Mouse (Mus musculus): ENCODE measurements at regions not wholly inside any gene's neighbourhood (a gene's known extent, or its start where the extent isn't known, plus 50 kb on each side); places are given as distances from the start of the nearest gene placed in this dataset.
A peak's percentile ranks its signal among the peaks of the same experiment; 100 is the strongest.
"Not testable (repeated sequence)": the region's sequence is repeated elsewhere in the genome, so short reads cannot be mapped to it uniquely, and the experiment has no call there.

DNA sequence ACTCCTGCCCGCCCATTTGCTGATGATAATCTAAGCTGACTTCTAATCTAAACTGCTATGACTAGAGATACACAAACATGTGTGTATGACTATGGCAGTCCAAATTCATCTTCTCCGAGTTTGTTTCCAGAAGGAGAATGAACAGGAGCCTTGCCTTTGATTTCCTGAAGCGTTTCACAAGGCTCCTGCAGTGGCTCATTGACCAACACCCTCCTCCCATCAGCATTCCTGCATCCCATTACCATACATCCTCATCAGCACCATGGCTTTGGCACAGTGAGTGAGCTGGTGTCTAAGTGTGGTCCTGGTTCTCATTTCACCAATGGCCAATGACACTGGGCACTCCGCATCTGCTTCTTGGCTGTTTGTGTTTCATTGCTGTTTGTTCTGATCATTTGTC is 548.6 kb upstream of the Olfr1507 start:
- not testable (repeated sequence) for H3K4me1 ChIP-seq (replicated peaks; ENCODE audit: control insufficient read depth, insufficient read depth, low read length); DNase-seq (ENCODE audit: low spot score); H3K27ac ChIP-seq (ENCODE audit: low read depth, low read length); ATAC-seq (replicated peaks; ENCODE audit: low FRiP score); H3K4me2 ChIP-seq; H3K9me3 ChIP-seq (ENCODE audit: control insufficient read depth, low read length); H3K36me3 ChIP-seq (ENCODE audit: control insufficient read depth, insufficient read depth, low read length); H3K9ac ChIP-seq (ENCODE audit: low read depth, low read length); H3K4me3 ChIP-seq (ENCODE audit: low read depth, low read length); H3K27me3 ChIP-seq (replicated peaks; ENCODE audit: control insufficient read depth, insufficient read depth, low read length)
- 76% methylated on average over 4 of the region's 4 CpGs for WGBS

DNA sequence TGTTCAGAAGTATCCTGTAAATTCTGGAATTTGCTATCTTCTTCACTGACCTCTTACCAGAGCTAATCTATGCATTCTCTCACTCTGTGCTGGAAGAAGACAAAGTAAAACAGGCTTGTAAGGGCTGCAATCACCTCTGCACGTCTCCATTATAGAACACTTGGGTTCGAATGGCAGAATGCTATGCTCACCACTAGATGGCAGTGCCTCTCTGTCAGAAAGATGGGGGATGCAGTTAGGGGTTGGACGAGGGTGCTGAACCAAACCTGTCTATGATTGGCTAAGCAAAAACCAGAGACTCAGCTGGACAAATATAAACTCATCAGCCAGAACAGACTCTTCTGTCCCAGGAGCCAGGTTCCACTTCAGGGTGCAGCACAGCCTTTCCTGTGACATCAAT is 546.5 kb upstream of the Olfr1507 start:
- H3K9me3 ChIP-seq (ENCODE audit: control insufficient read depth, low read length); H3K4me3 ChIP-seq (ENCODE audit: low read depth, low read length); H3K27ac ChIP-seq (ENCODE audit: low read depth, low read length); H3K9ac ChIP-seq (ENCODE audit: low read depth, low read length); H3K27me3 ChIP-seq (replicated peaks; ENCODE audit: control insufficient read depth, insufficient read depth, low read length); H3K36me3 ChIP-seq (ENCODE audit: control insufficient read depth, insufficient read depth, low read length); DNase-seq (ENCODE audit: low spot score); H3K4me1 ChIP-seq (replicated peaks; ENCODE audit: control insufficient read depth, insufficient read depth, low read length); H3K4me2 ChIP-seq: not testable (repeated sequence)
- peak; percentile 57; the same call in 1 of the 2 replicates for ATAC-seq (replicated peaks; ENCODE audit: low FRiP score)
- 20% methylated on average over 3 of the region's 3 CpGs for WGBS

GRCm38 (mm10) chr14:53039475-53039874 is 543.9 kb upstream of the Olfr1507 start:
- not testable (repeated sequence) for H3K4me2 ChIP-seq; DNase-seq (ENCODE audit: low spot score); ATAC-seq (replicated peaks; ENCODE audit: low FRiP score); H3K36me3 ChIP-seq (ENCODE audit: control insufficient read depth, insufficient read depth, low read length); H3K9me3 ChIP-seq (ENCODE audit: control insufficient read depth, low read length); H3K9ac ChIP-seq (ENCODE audit: low read depth, low read length); H3K4me1 ChIP-seq (replicated peaks; ENCODE audit: control insufficient read depth, insufficient read depth, low read length); H3K4me3 ChIP-seq (ENCODE audit: low read depth, low read length); H3K27me3 ChIP-seq (replicated peaks; ENCODE audit: control insufficient read depth, insufficient read depth, low read length); H3K27ac ChIP-seq (ENCODE audit: low read depth, low read length)
- 69% methylated on average over 4 of the region's 4 CpGs for WGBS

- not testable (repeated sequence) for H3K4me2 ChIP-seq; H3K36me3 ChIP-seq (ENCODE audit: control insufficient read depth, insufficient read depth, low read length); H3K9me3 ChIP-seq (ENCODE audit: control insufficient read depth, low read length); H3K9ac ChIP-seq (ENCODE audit: low read depth, low read length); H3K4me3 ChIP-seq (ENCODE audit: low read depth, low read length); H3K4me1 ChIP-seq (replicated peaks; ENCODE audit: control insufficient read depth, insufficient read depth, low read length); H3K27me3 ChIP-seq (replicated peaks; ENCODE audit: control insufficient read depth, insufficient read depth, low read length); H3K27ac ChIP-seq (ENCODE audit: low read depth, low read length); DNase-seq (ENCODE audit: low spot score)
- no CpG with 5 or more reads among the region's 4 CpGs for WGBS
- ATAC-seq (replicated peaks; ENCODE audit: low FRiP score), result peak; percentile 46; the same call in 1 of the 2 replicates
Observed at GRCm38 (mm10) chr14:53034940-53035339, 539.4 kb upstream of the Olfr1507 start.

- peak; percentile 85 for ATAC-seq (replicated peaks; ENCODE audit: low FRiP score)
- 17% methylated on average over 1 of the region's 6 CpGs for WGBS
- not testable (repeated sequence) for H3K4me3 ChIP-seq (ENCODE audit: low read depth, low read length); H3K9ac ChIP-seq (ENCODE audit: low read depth, low read length); DNase-seq (ENCODE audit: low spot score); H3K9me3 ChIP-seq (ENCODE audit: control insufficient read depth, low read length); H3K36me3 ChIP-seq (ENCODE audit: control insufficient read depth, insufficient read depth, low read length); H3K27me3 ChIP-seq (replicated peaks; ENCODE audit: control insufficient read depth, insufficient read depth, low read length); H3K4me1 ChIP-seq (replicated peaks; ENCODE audit: control insufficient read depth, insufficient read depth, low read length); H3K27ac ChIP-seq (ENCODE audit: low read depth, low read length); H3K4me2 ChIP-seq
Observed at GRCm38 (mm10) chr14:53033221-53033620, 537.7 kb upstream of the Olfr1507 start.

DNA sequence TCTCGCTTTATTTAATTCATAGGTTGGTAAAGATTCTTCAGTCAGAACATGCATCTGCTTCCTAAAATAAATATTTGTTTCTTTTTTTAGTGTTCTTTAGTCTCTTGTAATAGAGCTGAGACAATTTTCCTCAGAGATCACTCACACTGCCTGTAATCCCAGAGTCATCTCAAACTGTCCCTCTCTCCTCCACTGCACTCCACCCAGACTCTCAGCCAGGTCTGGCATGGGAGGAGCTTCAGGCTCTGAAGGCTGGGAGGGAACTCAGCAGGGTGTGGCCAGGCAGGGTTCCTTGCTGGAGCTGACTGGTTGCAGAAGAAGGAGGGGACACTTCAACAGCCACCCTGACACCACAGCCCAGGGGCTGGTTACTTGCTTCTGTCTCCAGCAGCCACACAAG is 536.9 kb upstream of the Olfr1507 start:
- DNase-seq (ENCODE audit: low spot score); H3K27me3 ChIP-seq (replicated peaks; ENCODE audit: control insufficient read depth, insufficient read depth, low read length); H3K27ac ChIP-seq (ENCODE audit: low read depth, low read length); H3K4me2 ChIP-seq; H3K9me3 ChIP-seq (ENCODE audit: control insufficient read depth, low read length); H3K36me3 ChIP-seq (ENCODE audit: control insufficient read depth, insufficient read depth, low read length); H3K4me3 ChIP-seq (ENCODE audit: low read depth, low read length); H3K9ac ChIP-seq (ENCODE audit: low read depth, low read length); H3K4me1 ChIP-seq (replicated peaks; ENCODE audit: control insufficient read depth, insufficient read depth, low read length): not testable (repeated sequence)
- WGBS, result no CpG with 5 or more reads among the region's 1 CpGs
- peak; percentile 72 for ATAC-seq (replicated peaks; ENCODE audit: low FRiP score)

- not testable (repeated sequence) for H3K27ac ChIP-seq (ENCODE audit: low read depth, low read length); H3K4me1 ChIP-seq (replicated peaks; ENCODE audit: control insufficient read depth, insufficient read depth, low read length); H3K4me3 ChIP-seq (ENCODE audit: low read depth, low read length); H3K9ac ChIP-seq (ENCODE audit: low read depth, low read length); H3K4me2 ChIP-seq; DNase-seq (ENCODE audit: low spot score); H3K9me3 ChIP-seq (ENCODE audit: control insufficient read depth, low read length); ATAC-seq (replicated peaks; ENCODE audit: low FRiP score); H3K27me3 ChIP-seq (replicated peaks; ENCODE audit: control insufficient read depth, insufficient read depth, low read length); H3K36me3 ChIP-seq (ENCODE audit: control insufficient read depth, insufficient read depth, low read length)
- WGBS, result no CpG with 5 or more reads among the region's 4 CpGs
Observed at GRCm38 (mm10) chr14:53030227-53030626, 534.7 kb upstream of the Olfr1507 start.

DNA sequence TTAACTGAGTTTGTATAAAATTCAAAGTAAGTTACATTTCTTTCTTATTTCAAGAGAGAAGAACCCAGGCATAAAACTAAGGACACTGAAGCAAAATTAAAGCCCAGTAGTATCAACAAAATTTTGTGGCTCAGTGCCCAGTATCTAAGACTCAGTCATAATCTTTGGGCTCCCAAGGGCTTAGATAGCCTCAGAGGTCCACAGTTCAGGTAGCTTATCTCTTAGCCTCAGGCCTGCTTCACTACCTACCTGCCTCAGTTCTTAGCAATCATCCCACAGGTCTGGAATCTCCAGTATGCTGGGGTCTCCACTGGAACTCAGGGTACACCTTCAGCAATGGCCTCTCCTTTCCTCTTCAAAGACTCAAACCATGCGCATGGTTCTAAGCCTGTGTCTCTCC is 531.4 kb upstream of the Olfr1507 start:
- not testable (repeated sequence) for H3K27ac ChIP-seq (ENCODE audit: low read depth, low read length); H3K4me3 ChIP-seq (ENCODE audit: low read depth, low read length); H3K9me3 ChIP-seq (ENCODE audit: control insufficient read depth, low read length); H3K4me1 ChIP-seq (replicated peaks; ENCODE audit: control insufficient read depth, insufficient read depth, low read length); H3K27me3 ChIP-seq (replicated peaks; ENCODE audit: control insufficient read depth, insufficient read depth, low read length); ATAC-seq (replicated peaks; ENCODE audit: low FRiP score); H3K36me3 ChIP-seq (ENCODE audit: control insufficient read depth, insufficient read depth, low read length); H3K4me2 ChIP-seq; DNase-seq (ENCODE audit: low spot score); H3K9ac ChIP-seq (ENCODE audit: low read depth, low read length)
- WGBS, result no CpG with 5 or more reads among the region's 1 CpGs

- not testable (repeated sequence) for H3K9ac ChIP-seq (ENCODE audit: low read depth, low read length); H3K36me3 ChIP-seq (ENCODE audit: control insufficient read depth, insufficient read depth, low read length); H3K27me3 ChIP-seq (replicated peaks; ENCODE audit: control insufficient read depth, insufficient read depth, low read length); H3K4me2 ChIP-seq; H3K4me1 ChIP-seq (replicated peaks; ENCODE audit: control insufficient read depth, insufficient read depth, low read length); H3K27ac ChIP-seq (ENCODE audit: low read depth, low read length); DNase-seq (ENCODE audit: low spot score); H3K4me3 ChIP-seq (ENCODE audit: low read depth, low read length); H3K9me3 ChIP-seq (ENCODE audit: control insufficient read depth, low read length); ATAC-seq (replicated peaks; ENCODE audit: low FRiP score)
- no CpG with 5 or more reads among the region's 6 CpGs for WGBS
Observed at GRCm38 (mm10) chr14:53020152-53020551, 524.6 kb upstream of the Olfr1507 start.
